Mouse (Mus musculus): ENCODE measurements around the gene Wfdc2. TPM values are rescaled to one million over a fixed set of nuclear protein-coding genes. Genes with fewer than 3 reads are reported as not detected.
A peak's percentile ranks its signal among the peaks of the same experiment; 100 is the strongest.

The Wfdc2 gene
- 57.8 and 71.3 TPM in 2 replicates for polyA plus RNA-seq (2016; fragmentation: Nextera tagmentation; extraction: Ambion mirVana)

- Histone ChIP-seq H3K27ac (peak within 1 kb of the TSS; percentile 91), H3K4me3 (peak within 1 kb of the TSS; percentile 64), H3K27me3 (ENCODE audit: poor library complexity, severe bottlenecking) (peaks cover 30% of the 10 kb centered on the region), H3K9me3 (no peaks in the 10 kb centered on the region), H3K4me1 (peaks cover 31% of the 10 kb centered on the region), H3K36me3 (replicated peaks) (peaks cover 21% of the 10 kb centered on the region)
- WGBS: under 1% methylated on average over 24 of the region's 24 CpGs
- DNase-seq (ENCODE audit: extremely low spot score, low spot score): peak; percentile 43
Observed at GRCm38 (mm10) chr2:164562391-164563188, at the start of gene Wfdc2. Gene Wfdc2 (plus strand): TSS chr2:164562413.

GRCm38 (mm10) chr2:164513389-164513788, 48.8 kb upstream of the Wfdc2 start:
- H3K4me1 ChIP-seq: no peaks in the 10 kb centered on the region
- no peak overlapping the region for H3K4me3 ChIP-seq
- no peak overlapping the region for H3K27ac ChIP-seq
- no peaks in the 10 kb centered on the region for H3K9me3 ChIP-seq
- no peak for DNase-seq (ENCODE audit: extremely low spot score, low spot score)
- no peaks in the 10 kb centered on the region for H3K27me3 ChIP-seq (ENCODE audit: poor library complexity, severe bottlenecking)
- H3K36me3 ChIP-seq (replicated peaks): no peaks in the 10 kb centered on the region
- 78% methylated on average over 8 of the region's 8 CpGs for WGBS

- WGBS: 83% methylated on average over 3 of the region's 3 CpGs
- DNase-seq (ENCODE audit: extremely low spot score, low spot score): no peak
- no peaks in the 10 kb centered on the region for H3K27me3 ChIP-seq (ENCODE audit: poor library complexity, severe bottlenecking)
Observed at GRCm38 (mm10) chr2:164514916-164515315, 47.3 kb upstream of the Wfdc2 start.

GRCm38 (mm10) chr2:164515897-164516296, 46.3 kb upstream of the Wfdc2 start:
- WGBS: 85% methylated on average over 9 of the region's 9 CpGs

More at GRCm38 (mm10) chr2:164514916-164515315, 47.3 kb upstream of the Wfdc2 start:
- H3K9me3 ChIP-seq: no peaks in the 10 kb centered on the region
- no peak overlapping the region for H3K4me3 ChIP-seq
- no peak overlapping the region for H3K27ac ChIP-seq
- H3K4me1 ChIP-seq: no peaks in the 10 kb centered on the region
- no peaks in the 10 kb centered on the region for H3K36me3 ChIP-seq (replicated peaks)

GRCm38 (mm10) chr2:164516592-164516991, 45.6 kb upstream of the Wfdc2 start:
- Histone ChIP-seq H3K27me3 (ENCODE audit: poor library complexity, severe bottlenecking) (peaks cover 1% of the 10 kb centered on the region; the same call in 1 of the 2 replicates), H3K4me3 (no peak overlapping the region), H3K9me3 (no peaks in the 10 kb centered on the region), H3K27ac (no peak overlapping the region), H3K4me1 (no peaks in the 10 kb centered on the region), H3K36me3 (replicated peaks) (no peaks in the 10 kb centered on the region)
- no peak for DNase-seq (ENCODE audit: extremely low spot score, low spot score)
- WGBS: 93% methylated on average over 11 of the region's 11 CpGs

More at GRCm38 (mm10) chr2:164515897-164516296, 46.3 kb upstream of the Wfdc2 start:
- H3K27me3 ChIP-seq (ENCODE audit: poor library complexity, severe bottlenecking): no peaks in the 10 kb centered on the region
- H3K9me3 ChIP-seq: no peaks in the 10 kb centered on the region
- no peak for DNase-seq (ENCODE audit: extremely low spot score, low spot score)
- no peaks in the 10 kb centered on the region for H3K4me1 ChIP-seq
- H3K27ac ChIP-seq: no peak overlapping the region
- H3K36me3 ChIP-seq (replicated peaks): no peaks in the 10 kb centered on the region
- no peak overlapping the region for H3K4me3 ChIP-seq

- Histone ChIP-seq H3K36me3 (replicated peaks) (no peaks in the 10 kb centered on the region), H3K4me3 (no peak overlapping the region), H3K27me3 (ENCODE audit: poor library complexity, severe bottlenecking) (peaks cover 9% of the 10 kb centered on the region), H3K9me3 (no peaks in the 10 kb centered on the region), H3K27ac (no peak overlapping the region), H3K4me1 (peaks cover 7% of the 10 kb centered on the region)
- 33% methylated on average over 10 of the region's 10 CpGs for WGBS
- DNase-seq (ENCODE audit: extremely low spot score, low spot score): peak; percentile 64
Observed at GRCm38 (mm10) chr2:164517485-164518221, 44.6 kb upstream of the Wfdc2 start.

GRCm38 (mm10) chr2:164518266-164519170, 43.7 kb upstream of the Wfdc2 start:
- Histone ChIP-seq H3K27me3 (ENCODE audit: poor library complexity, severe bottlenecking) (peaks cover 9% of the 10 kb centered on the region), H3K4me1 (peaks cover 7% of the 10 kb centered on the region), H3K27ac (no peak overlapping the region), H3K4me3 (no peak overlapping the region), H3K9me3 (no peaks in the 10 kb centered on the region), H3K36me3 (replicated peaks) (no peaks in the 10 kb centered on the region)
- 68% methylated on average over 11 of the region's 11 CpGs for WGBS
- no peak for DNase-seq (ENCODE audit: extremely low spot score, low spot score)

- Histone ChIP-seq H3K4me3 (no peak overlapping the region), H3K9me3 (no peaks in the 10 kb centered on the region), H3K27ac (no peak overlapping the region), H3K27me3 (ENCODE audit: poor library complexity, severe bottlenecking) (peaks cover 9% of the 10 kb centered on the region), H3K4me1 (peaks cover 7% of the 10 kb centered on the region), H3K36me3 (replicated peaks) (no peaks in the 10 kb centered on the region)
- 85% methylated on average over 6 of the region's 6 CpGs for WGBS
- no peak for DNase-seq (ENCODE audit: extremely low spot score, low spot score)
Observed at GRCm38 (mm10) chr2:164519171-164519526, 43.1 kb upstream of the Wfdc2 start.

GRCm38 (mm10) chr2:164520782-164521181, 41.4 kb upstream of the Wfdc2 start:
- DNase-seq (ENCODE audit: extremely low spot score, low spot score): peak; percentile 45
- no peak overlapping the region for H3K4me3 ChIP-seq
- H3K36me3 ChIP-seq (replicated peaks): no peaks in the 10 kb centered on the region
- H3K27ac ChIP-seq: no peak overlapping the region
- 0 out of 2 replicates have a peak, but pooled peaks cover 3% of the 10 kb centered on the region for H3K9me3 ChIP-seq
- peaks cover 9% of the 10 kb centered on the region for H3K27me3 ChIP-seq (ENCODE audit: poor library complexity, severe bottlenecking)
- H3K4me1 ChIP-seq: peaks cover 7% of the 10 kb centered on the region
- WGBS: 13% methylated on average over 3 of the region's 3 CpGs

- peaks cover 9% of the 10 kb centered on the region for H3K9me3 ChIP-seq
- WGBS: 18% methylated on average over 11 of the region's 11 CpGs
Observed at GRCm38 (mm10) chr2:164521841-164522240, 40.4 kb upstream of the Wfdc2 start.

GRCm38 (mm10) chr2:164522280-164522679, 39.9 kb upstream of the Wfdc2 start:
- peaks cover 7% of the 10 kb centered on the region for H3K4me1 ChIP-seq
- H3K36me3 ChIP-seq (replicated peaks): no peaks in the 10 kb centered on the region
- no peak overlapping the region for H3K4me3 ChIP-seq
- no peak overlapping the region for H3K27ac ChIP-seq
- no peak for DNase-seq (ENCODE audit: extremely low spot score, low spot score)
- peaks cover 13% of the 10 kb centered on the region for H3K9me3 ChIP-seq
- peaks cover 9% of the 10 kb centered on the region for H3K27me3 ChIP-seq (ENCODE audit: poor library complexity, severe bottlenecking)
- WGBS: 24% methylated on average over 8 of the region's 8 CpGs

More at GRCm38 (mm10) chr2:164521841-164522240, 40.4 kb upstream of the Wfdc2 start:
- no peaks in the 10 kb centered on the region for H3K36me3 ChIP-seq (replicated peaks)
- H3K27ac ChIP-seq: no peak overlapping the region
- peaks cover 9% of the 10 kb centered on the region for H3K27me3 ChIP-seq (ENCODE audit: poor library complexity, severe bottlenecking)
- DNase-seq (ENCODE audit: extremely low spot score, low spot score): no peak
- H3K4me1 ChIP-seq: peaks cover 7% of the 10 kb centered on the region
- no peak overlapping the region for H3K4me3 ChIP-seq

- peaks cover 13% of the 10 kb centered on the region for H3K9me3 ChIP-seq
- H3K4me3 ChIP-seq: no peak overlapping the region
- peaks cover 7% of the 10 kb centered on the region for H3K4me1 ChIP-seq
- no peaks in the 10 kb centered on the region for H3K36me3 ChIP-seq (replicated peaks)
- H3K27ac ChIP-seq: no peak overlapping the region
- no peak for DNase-seq (ENCODE audit: extremely low spot score, low spot score)
- H3K27me3 ChIP-seq (ENCODE audit: poor library complexity, severe bottlenecking): peaks cover 9% of the 10 kb centered on the region
- WGBS: 90% methylated on average over 10 of the region's 10 CpGs
Observed at GRCm38 (mm10) chr2:164523301-164523773, 38.9 kb upstream of the Wfdc2 start.

Data from forebrain, embryonic 10.5 days (tissue).